Mouse (Mus musculus) lung, postnatal 36 days (tissue): Measurements from ENCODE around the gene Cdk14.
A peak's percentile ranks its signal among the peaks of the same experiment; 100 is the strongest.

Experiments used
- DNase-seq: peaks from one replicate; pipeline ENCODE4 v3.0.0; 2022; ENCODE audit warnings: mixed read lengths

The Cdk14 gene

GRCm38 (mm10) chr5:5176052-5176451 is 244.1 kb downstream of the Cdk14 start:
- DNase-seq = no peak

GRCm38 (mm10) chr5:5175611-5176010 is 244.5 kb downstream of the Cdk14 start:
- DNase-seq = no peak

DNA sequence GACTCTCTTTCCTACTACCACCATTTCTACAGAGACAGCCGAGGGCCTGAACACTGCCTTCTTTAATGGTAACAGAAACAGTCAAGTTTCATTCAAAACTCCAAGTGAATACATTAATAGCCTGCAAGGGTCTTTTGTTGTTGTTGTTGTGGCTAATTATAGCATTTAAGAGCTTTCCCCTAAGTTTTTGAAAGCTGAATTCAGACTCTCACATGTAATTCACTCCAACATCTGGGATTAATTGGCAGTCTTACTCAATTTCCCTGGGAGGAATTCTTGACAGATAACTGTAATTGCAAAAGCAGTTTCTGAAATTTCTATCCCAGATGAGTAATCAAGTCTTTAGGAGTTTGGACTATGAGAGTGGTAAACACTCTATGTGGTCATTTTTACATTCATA is 245.0 kb downstream of the Cdk14 start:
- DNase-seq = peak; percentile 7

DNA sequence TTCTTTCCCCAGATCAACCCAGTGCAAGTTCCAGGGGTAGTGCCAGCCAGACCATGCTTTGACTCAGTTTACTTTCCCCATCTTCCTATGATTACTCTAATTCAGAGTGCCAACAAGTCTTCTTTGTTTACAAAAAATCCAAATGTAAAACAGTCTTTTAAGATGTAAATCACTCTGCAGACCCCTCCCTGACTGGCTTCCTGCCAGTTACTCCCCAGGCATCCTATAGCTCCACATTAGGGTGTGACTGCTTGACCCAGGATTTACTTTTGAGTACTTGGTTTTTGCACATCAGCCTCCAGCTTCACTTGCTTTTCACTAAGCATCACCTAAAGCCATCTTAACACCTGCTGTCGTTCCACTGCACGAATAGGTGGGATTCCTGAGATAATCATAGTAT is 254.0 kb downstream of the Cdk14 start:
- no peak for DNase-seq

- DNase-seq = no peak
These were observed 255.8 kb downstream of the Cdk14 start for GRCm38 (mm10) chr5:5164326-5164725.

DNA sequence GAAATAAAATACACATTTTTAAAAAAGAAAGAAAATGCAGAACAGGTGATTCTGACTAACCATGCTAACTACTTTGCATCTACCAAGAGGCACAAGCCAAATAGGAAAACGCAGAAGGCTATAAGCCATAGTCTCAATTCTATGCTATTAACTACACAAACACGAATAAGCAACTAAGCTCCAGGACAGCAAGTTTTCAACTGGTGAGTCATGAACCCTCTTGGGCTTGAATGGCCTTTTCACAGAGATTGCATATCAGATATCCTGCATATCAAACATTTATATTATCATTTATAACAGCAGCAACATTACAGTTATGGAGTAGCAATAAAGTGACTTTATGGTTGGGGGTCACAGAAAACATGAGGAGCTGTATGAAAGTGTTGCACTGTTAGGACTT is 256.3 kb downstream of the Cdk14 start:
- no peak for DNase-seq

DNA sequence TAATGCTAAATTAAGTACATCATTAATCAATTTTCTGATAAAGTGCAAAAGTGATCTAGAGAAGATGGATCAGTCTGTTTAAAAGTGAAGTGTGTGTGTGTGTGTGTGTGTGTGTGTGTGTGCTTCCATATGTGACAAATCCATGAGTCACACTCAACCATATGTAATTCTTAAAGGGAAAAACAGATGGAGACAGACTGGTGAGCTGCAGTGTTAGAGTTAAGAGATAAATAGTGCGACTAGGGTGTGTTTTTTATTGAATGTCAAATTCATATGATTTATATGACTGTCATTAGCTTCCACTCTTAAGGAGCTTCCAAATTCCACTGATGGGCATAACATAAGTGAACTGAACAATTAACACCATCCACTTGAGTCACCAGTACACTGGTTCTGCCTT is 260.6 kb downstream of the Cdk14 start:
- DNase-seq = no peak

GRCm38 (mm10) chr5:5139855-5140254 is 280.3 kb downstream of the Cdk14 start:
- no peak for DNase-seq

DNA sequence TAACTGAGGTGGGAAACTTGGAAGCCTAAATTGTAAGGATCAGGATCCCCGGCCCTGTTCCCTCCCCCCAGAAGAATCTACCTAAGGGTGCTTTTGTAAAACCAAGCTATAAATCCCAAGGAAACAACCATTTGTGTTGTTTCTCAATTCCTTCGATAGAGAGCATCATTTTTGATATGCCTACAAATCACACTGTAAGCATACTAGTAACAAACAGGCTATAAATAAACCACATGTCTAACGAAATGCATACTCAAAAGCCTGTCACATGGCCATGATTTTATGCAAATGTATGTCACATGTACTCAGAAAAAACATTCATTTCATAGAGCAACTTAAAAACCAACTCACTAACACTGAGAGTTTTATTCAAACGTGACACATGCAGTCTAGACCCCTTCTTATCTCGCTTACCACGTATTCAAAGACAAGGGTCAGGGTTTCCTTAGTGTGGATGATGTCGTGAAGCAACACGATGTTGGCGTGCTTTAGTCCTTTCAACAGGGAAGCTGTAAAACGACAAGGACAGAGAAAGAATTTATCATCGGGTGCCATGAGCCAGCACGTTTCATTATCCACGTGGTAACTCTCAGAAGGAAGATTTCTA is 285.1 kb downstream of the Cdk14 start:
- DNase-seq = no peak

GRCm38 (mm10) chr5:5134143-5134904 is 285.8 kb downstream of the Cdk14 start:
- no peak for DNase-seq

DNA sequence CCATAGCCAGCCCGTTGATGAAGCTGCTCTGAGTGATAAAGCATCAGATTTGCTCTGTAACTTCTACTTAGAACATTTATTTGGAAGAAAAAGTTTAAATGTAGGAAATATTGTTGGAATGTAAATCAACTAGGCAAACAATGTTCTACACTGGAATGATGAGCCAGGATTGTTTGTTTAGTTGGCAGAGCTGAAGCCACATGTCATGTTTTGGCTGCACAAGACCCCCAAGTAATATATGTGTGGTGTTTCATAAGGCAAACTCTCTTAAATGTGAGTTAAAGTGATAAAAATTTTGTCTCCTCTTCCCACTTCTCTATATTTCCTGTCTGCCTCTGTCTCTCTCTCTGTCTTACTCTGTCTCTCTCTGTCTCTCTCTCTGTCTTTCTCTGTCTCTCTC is 291.3 kb downstream of the Cdk14 start:
- DNase-seq = no peak

- DNase-seq = no peak
These were observed 295.5 kb downstream of the Cdk14 start for GRCm38 (mm10) chr5:5124645-5125044.

- DNase-seq = no peak
These were observed 303.2 kb downstream of the Cdk14 start for GRCm38 (mm10) chr5:5116775-5117522.

DNA sequence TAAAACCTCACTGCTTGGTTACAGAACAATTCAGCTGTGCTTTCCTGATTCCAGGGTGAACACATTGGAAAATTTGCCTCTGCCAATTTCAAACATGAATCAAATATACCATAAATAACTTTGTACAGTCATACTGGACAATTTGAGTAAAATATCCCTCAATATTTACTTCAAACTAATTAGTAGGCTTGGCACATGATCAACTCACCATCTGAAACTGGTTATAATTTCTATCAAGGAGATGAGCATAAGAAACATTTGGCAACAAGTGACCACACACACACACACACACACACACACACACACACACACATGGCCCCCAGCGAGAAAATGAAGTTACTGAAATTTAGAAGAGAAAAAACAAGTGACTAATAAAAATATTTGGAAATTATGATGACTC is 304.6 kb downstream of the Cdk14 start:
- DNase-seq = no peak

DNA sequence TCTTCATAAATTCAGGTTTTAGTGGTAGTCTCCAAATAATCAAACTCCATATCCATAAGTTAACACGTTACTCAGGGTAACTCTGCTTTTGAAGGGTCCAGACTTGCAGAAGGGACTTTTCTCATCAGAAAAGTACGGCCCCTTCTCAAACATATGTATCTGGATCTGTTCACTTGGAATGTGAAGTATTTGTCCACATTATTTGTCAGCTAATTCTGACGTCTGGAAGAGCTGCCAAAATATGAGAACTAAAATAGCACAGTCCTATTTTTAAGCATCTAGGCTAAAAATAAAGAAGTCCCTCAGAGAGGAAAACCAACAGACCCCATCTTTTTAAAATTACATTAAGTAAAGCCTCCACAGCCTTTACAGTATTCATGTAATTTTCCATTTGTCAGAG is 310.5 kb downstream of the Cdk14 start:
- DNase-seq = no peak

DNA sequence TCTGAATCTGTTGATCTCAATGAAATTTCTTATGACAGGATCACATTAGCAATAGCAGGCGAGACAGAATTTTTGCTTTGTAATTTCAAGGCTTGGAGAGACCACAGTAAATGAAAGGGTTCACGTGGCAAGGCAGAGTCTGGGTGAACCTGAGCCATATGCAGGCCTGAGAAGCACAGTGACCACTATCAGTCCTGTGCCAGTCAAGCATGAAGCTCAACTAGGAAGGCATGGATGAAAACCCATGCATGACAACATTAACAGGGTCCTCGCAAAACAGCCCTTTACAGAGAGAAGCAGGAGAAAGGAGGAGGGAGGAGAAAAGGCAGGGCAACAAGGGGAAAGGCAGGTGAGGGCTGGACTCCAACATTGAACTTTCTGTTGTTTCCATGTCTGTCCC is 311.1 kb downstream of the Cdk14 start:
- no peak for DNase-seq

GRCm38 (mm10) chr5:5096248-5096915 is 323.7 kb downstream of the Cdk14 start:
- DNase-seq = no peak

GRCm38 (mm10) chr5:5092736-5093135 is 327.4 kb downstream of the Cdk14 start:
- DNase-seq = no peak

- DNase-seq = no peak
These were observed 348.6 kb downstream of the Cdk14 start for GRCm38 (mm10) chr5:5071526-5071925.

DNA sequence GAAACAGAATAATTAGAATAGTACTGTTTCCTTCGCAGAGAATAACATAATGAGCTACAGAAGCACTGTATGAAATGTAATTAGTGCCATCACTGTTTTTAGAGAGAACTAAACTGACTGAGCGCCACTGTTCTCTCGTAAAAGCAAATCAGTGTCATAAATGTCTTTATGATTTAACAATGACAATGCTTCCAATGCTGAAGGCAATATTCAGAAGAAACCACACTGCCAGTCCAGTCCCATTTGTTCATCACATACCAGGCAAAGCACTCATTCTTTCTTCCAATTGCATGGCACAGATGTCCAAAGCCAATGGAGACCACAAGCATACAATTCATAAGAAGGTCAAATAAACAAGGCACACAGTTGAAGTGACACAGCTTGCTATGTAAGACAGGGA is 355.4 kb downstream of the Cdk14 start:
- no peak for DNase-seq

DNA sequence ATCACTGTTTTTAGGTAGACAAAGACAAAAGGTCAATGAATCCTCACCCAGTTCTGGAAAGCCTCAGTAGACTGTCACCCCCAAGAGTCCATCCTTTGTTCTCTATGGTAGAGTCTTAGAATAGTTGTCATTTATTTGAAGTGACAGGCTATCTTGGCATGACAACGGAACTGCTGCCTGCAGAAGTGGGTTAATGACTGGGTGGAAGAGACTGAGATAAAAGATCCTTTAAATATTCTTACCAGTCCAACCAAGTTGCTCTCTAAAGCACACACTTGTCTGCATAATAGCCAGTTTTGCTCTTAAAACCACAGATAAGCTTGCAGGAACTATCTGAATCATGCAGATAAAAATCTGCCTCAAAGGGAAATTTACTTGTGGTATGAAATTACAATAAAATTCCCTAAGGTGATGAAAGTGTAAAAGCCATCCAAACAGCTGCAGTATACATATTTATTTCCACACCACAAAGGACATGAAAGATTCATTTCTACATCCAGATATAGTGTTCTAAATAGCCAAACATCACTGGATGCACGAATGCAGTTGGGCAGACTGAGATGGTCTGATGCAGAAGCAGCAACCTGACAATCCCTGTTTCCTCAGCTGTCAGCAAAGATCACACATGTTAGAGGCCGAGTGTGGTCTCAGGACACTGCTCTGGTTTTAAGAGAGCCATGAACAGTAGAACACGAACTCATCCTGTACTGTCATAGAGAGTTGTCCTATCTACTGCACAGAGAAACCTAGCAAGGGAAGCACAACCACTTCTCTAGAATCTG is 363.8 kb downstream of the Cdk14 start:
- DNase-seq = no peak

- no peak for DNase-seq
These were observed 364.6 kb downstream of the Cdk14 start for GRCm38 (mm10) chr5:5055494-5055893.

DNA sequence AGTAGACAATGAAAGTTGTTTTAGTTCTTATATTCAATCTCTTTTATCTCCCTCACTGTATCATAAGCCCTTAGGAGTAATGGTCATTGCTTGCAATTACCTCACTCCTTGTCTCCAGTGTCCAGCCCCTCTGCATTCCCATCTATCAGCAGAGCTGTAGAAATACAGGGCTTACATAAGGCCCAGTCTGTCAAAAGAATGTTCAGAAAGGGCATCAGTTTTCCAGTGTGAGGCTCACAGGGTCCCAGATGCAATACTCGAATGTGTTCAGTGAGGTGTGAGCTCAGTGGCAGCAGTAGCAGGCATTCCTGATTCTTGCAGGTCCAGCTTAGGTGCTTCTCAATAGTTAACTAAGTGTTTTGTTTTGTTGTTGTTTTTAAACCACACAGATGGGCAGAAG is 365.8 kb downstream of the Cdk14 start:
- no peak for DNase-seq
